18 mouse cellular contexts compared by ENCODE assay signal in genomic region chr16:23542866-23543265, GRCm38 (mm10).
"Had no signal": no experiment of that assay in that cellular context is flagged by ENCODE, and none has a peak within 500 bp of the region (broad histone marks: within the 10 kb centered on the region; RNA-seq: fewer than 3 reads in every experiment).

No protein-coding gene starts in this region.

- H3K36me3 ChIP-seq: midbrain, embryonic 13.5 days; midbrain, embryonic 15.5 days; neural tube, embryonic 12.5 days had no signal

- H3K4me1 ChIP-seq: megakaryocyte, embryonic 14.5 days; midbrain, embryonic 13.5 days; midbrain, embryonic 15.5 days; neural tube, embryonic 12.5 days had no signal

- H3K9ac ChIP-seq: lung, embryonic 14.5 days; midbrain, embryonic 13.5 days; midbrain, embryonic 15.5 days; neural tube, embryonic 12.5 days had no signal

- H3K4me2 ChIP-seq: lung, embryonic 14.5 days; midbrain, embryonic 11.5 days; midbrain, embryonic 13.5 days; midbrain, embryonic 15.5 days; neural tube, embryonic 12.5 days had no signal

- H3K27ac ChIP-seq: macrophage; midbrain, embryonic 13.5 days; midbrain, embryonic 15.5 days; neural tube, embryonic 12.5 days had no signal

- H3K27me3 ChIP-seq: midbrain, embryonic 13.5 days; midbrain, embryonic 15.5 days; neural tube, embryonic 12.5 days had no signal

- H3K9me3 ChIP-seq: megakaryocyte, embryonic 14.5 days; midbrain, embryonic 13.5 days; midbrain, embryonic 15.5 days; neural tube, embryonic 12.5 days had no signal

- ATAC-seq: midbrain, embryonic 13.5 days; midbrain, embryonic 15.5 days had no signal

- DNase-seq: lung, adult 18-20 months; lung, embryonic 14.5 days; lung, postnatal 10 days; lung, postnatal 36 days; retina, postnatal 1 day; right cerebral cortex, adult 18-20 months; right cerebral cortex, postnatal 25 days; right cerebral cortex, postnatal 4 days; spleen, adult 18-20 months; thymus, adult 18-20 months; thymus, postnatal 14 days; thymus, postnatal 4 days had no signal

- H3K4me3 ChIP-seq: megakaryocyte, embryonic 14.5 days; midbrain, embryonic 13.5 days; midbrain, embryonic 15.5 days; neural tube, embryonic 12.5 days had no signal
